Mouse (Mus musculus): Measurements from ENCODE around the gene H2-DMb1. TPM values are rescaled to one million over a fixed set of nuclear protein-coding genes. Genes with fewer than 3 reads are reported as not detected.

H2-DMb1 gene
- polyA plus RNA-seq, 1 experiment from 2014 or later: 0.43 TPM

GRCm38 (mm10) chr17:34179019-34179418 lies 26.1 kb downstream of the H2-DMb1 start:
- no peak overlapping the region for H3K4me3 ChIP-seq (ENCODE audit: low read depth, low read length)
- H3K27ac ChIP-seq (ENCODE audit: low read depth, low read length): no peak overlapping the region
- no peak for ATAC-seq (ENCODE audit: low read depth)
- WGBS: 69% methylated on average over 6 of the region's 6 CpGs
- H3K9me3 ChIP-seq (ENCODE audit: control insufficient read depth, low read length): no peaks in the 10 kb centered on the region
- no peaks in the 10 kb centered on the region for H3K4me1 ChIP-seq (ENCODE audit: control insufficient read depth, insufficient read depth, low read length)
- no peaks in the 10 kb centered on the region for H3K27me3 ChIP-seq (ENCODE audit: control insufficient read depth, insufficient read depth, low read length)
- H3K4me2 ChIP-seq (ENCODE audit: low read depth, low read length): no peak overlapping the region
- H3K9ac ChIP-seq (replicated peaks; ENCODE audit: low read depth, low read length): no peak overlapping the region
- no peaks in the 10 kb centered on the region for H3K36me3 ChIP-seq (ENCODE audit: control insufficient read depth, insufficient read depth, low read length)

- no peak for ATAC-seq (ENCODE audit: low read depth)
- no peaks in the 10 kb centered on the region for H3K27me3 ChIP-seq (ENCODE audit: control insufficient read depth, insufficient read depth, low read length)
- H3K36me3 ChIP-seq (ENCODE audit: control insufficient read depth, insufficient read depth, low read length): no peaks in the 10 kb centered on the region
- no peaks in the 10 kb centered on the region for H3K4me1 ChIP-seq (ENCODE audit: control insufficient read depth, insufficient read depth, low read length)
- no peak overlapping the region for H3K4me2 ChIP-seq (ENCODE audit: low read depth, low read length)
- WGBS: 74% methylated on average over 13 of the region's 13 CpGs
- no peak overlapping the region for H3K4me3 ChIP-seq (ENCODE audit: low read depth, low read length)
- no peak overlapping the region for H3K27ac ChIP-seq (ENCODE audit: low read depth, low read length)
- no peak overlapping the region for H3K9ac ChIP-seq (replicated peaks; ENCODE audit: low read depth, low read length)
- H3K9me3 ChIP-seq (ENCODE audit: control insufficient read depth, low read length): no peaks in the 10 kb centered on the region
Observed at GRCm38 (mm10) chr17:34179913-34180859, 27.3 kb downstream of the H2-DMb1 start.

GRCm38 (mm10) chr17:34183564-34184219 lies 30.8 kb downstream of the H2-DMb1 start:
- ATAC-seq (ENCODE audit: low read depth): no peak
- H3K27ac ChIP-seq (ENCODE audit: low read depth, low read length): no peak overlapping the region
- H3K9ac ChIP-seq (replicated peaks; ENCODE audit: low read depth, low read length): no peak overlapping the region
- H3K9me3 ChIP-seq (ENCODE audit: control insufficient read depth, low read length): no peaks in the 10 kb centered on the region
- H3K4me2 ChIP-seq (ENCODE audit: low read depth, low read length): no peak overlapping the region
- H3K4me3 ChIP-seq (ENCODE audit: low read depth, low read length): no peak overlapping the region
- no peaks in the 10 kb centered on the region for H3K36me3 ChIP-seq (ENCODE audit: control insufficient read depth, insufficient read depth, low read length)
- peaks cover 22% of the 10 kb centered on the region for H3K27me3 ChIP-seq (ENCODE audit: control insufficient read depth, insufficient read depth, low read length)
- 75% methylated on average over 15 of the region's 15 CpGs for WGBS
- H3K4me1 ChIP-seq (ENCODE audit: control insufficient read depth, insufficient read depth, low read length): peaks cover 11% of the 10 kb centered on the region

- no peak overlapping the region for H3K27ac ChIP-seq (ENCODE audit: low read depth, low read length)
- ATAC-seq (ENCODE audit: low read depth): no peak
- H3K27me3 ChIP-seq (ENCODE audit: control insufficient read depth, insufficient read depth, low read length): peaks cover 22% of the 10 kb centered on the region
- H3K4me1 ChIP-seq (ENCODE audit: control insufficient read depth, insufficient read depth, low read length): peaks cover 11% of the 10 kb centered on the region
- WGBS: 91% methylated on average over 9 of the region's 9 CpGs
- H3K9ac ChIP-seq (replicated peaks; ENCODE audit: low read depth, low read length): no peak overlapping the region
- H3K36me3 ChIP-seq (ENCODE audit: control insufficient read depth, insufficient read depth, low read length): no peaks in the 10 kb centered on the region
- no peaks in the 10 kb centered on the region for H3K9me3 ChIP-seq (ENCODE audit: control insufficient read depth, low read length)
- no peak overlapping the region for H3K4me2 ChIP-seq (ENCODE audit: low read depth, low read length)
- H3K4me3 ChIP-seq (ENCODE audit: low read depth, low read length): no peak overlapping the region
Observed at GRCm38 (mm10) chr17:34185526-34185925, 32.7 kb downstream of the H2-DMb1 start.

- peak; percentile 73 for ATAC-seq (ENCODE audit: low read depth)
- Histone ChIP-seq H3K36me3 (ENCODE audit: control insufficient read depth, insufficient read depth, low read length) (no peaks in the 10 kb centered on the region), H3K9me3 (ENCODE audit: control insufficient read depth, low read length) (no peaks in the 10 kb centered on the region), H3K27me3 (ENCODE audit: control insufficient read depth, insufficient read depth, low read length) (peaks cover 22% of the 10 kb centered on the region), H3K4me2 (ENCODE audit: low read depth, low read length) (peak overlapping the region; percentile 66), H3K4me1 (ENCODE audit: control insufficient read depth, insufficient read depth, low read length) (peaks cover 11% of the 10 kb centered on the region), H3K4me3 (ENCODE audit: low read depth, low read length) (peak overlapping the region; percentile 36), H3K9ac (replicated peaks; ENCODE audit: low read depth, low read length) (peak overlapping the region; percentile 41; the same call in 1 of the 2 replicates), H3K27ac (ENCODE audit: low read depth, low read length) (no peak overlapping the region)
- 5% methylated on average over 14 of the region's 14 CpGs for WGBS
Observed at GRCm38 (mm10) chr17:34186885-34187260, 34.0 kb downstream of the H2-DMb1 start.

GRCm38 (mm10) chr17:34187261-34187916 lies 34.5 kb downstream of the H2-DMb1 start, which contains the start of the genes Tap1 and Psmb9:
Gene Tap1, plus strand, starts transcription at chr17:34187553.
Gene Psmb9, minus strand, starts transcription at chr17:34187764.
- H3K4me3 ChIP-seq (ENCODE audit: low read depth, low read length): peak within 1 kb of the TSS; percentile 36
- peak within 1 kb of the TSS; percentile 41 for H3K9ac ChIP-seq (replicated peaks; ENCODE audit: low read depth, low read length)
- H3K27me3 ChIP-seq (ENCODE audit: control insufficient read depth, insufficient read depth, low read length): peaks cover 22% of the 10 kb centered on the region
- no peaks in the 10 kb centered on the region for H3K9me3 ChIP-seq (ENCODE audit: control insufficient read depth, low read length)
- under 1% methylated on average over 45 of the region's 46 CpGs for WGBS
- H3K27ac ChIP-seq (ENCODE audit: low read depth, low read length): no peak within 1 kb of the TSS
- peaks cover 11% of the 10 kb centered on the region for H3K4me1 ChIP-seq (ENCODE audit: control insufficient read depth, insufficient read depth, low read length)
- peak within 1 kb of the TSS; percentile 66 for H3K4me2 ChIP-seq (ENCODE audit: low read depth, low read length)
- ATAC-seq (ENCODE audit: low read depth): peak; percentile 96
- H3K36me3 ChIP-seq (ENCODE audit: control insufficient read depth, insufficient read depth, low read length): no peaks in the 10 kb centered on the region

- peaks cover 22% of the 10 kb centered on the region for H3K27me3 ChIP-seq (ENCODE audit: control insufficient read depth, insufficient read depth, low read length)
- no peak overlapping the region for H3K27ac ChIP-seq (ENCODE audit: low read depth, low read length)
- 6% methylated on average over 20 of the region's 20 CpGs for WGBS
- no peaks in the 10 kb centered on the region for H3K36me3 ChIP-seq (ENCODE audit: control insufficient read depth, insufficient read depth, low read length)
- H3K4me3 ChIP-seq (ENCODE audit: low read depth, low read length): peak overlapping the region; percentile 36
- peak overlapping the region; percentile 66 for H3K4me2 ChIP-seq (ENCODE audit: low read depth, low read length)
- no peak for ATAC-seq (ENCODE audit: low read depth)
- peaks cover 11% of the 10 kb centered on the region for H3K4me1 ChIP-seq (ENCODE audit: control insufficient read depth, insufficient read depth, low read length)
- peak overlapping the region; percentile 41 for H3K9ac ChIP-seq (replicated peaks; ENCODE audit: low read depth, low read length)
- no peaks in the 10 kb centered on the region for H3K9me3 ChIP-seq (ENCODE audit: control insufficient read depth, low read length)
Observed at GRCm38 (mm10) chr17:34188010-34188409, 35.1 kb downstream of the H2-DMb1 start.

GRCm38 (mm10) chr17:34188986-34189385 lies 36.1 kb downstream of the H2-DMb1 start:
- peaks cover 27% of the 10 kb centered on the region for H3K27me3 ChIP-seq (ENCODE audit: control insufficient read depth, insufficient read depth, low read length)
- WGBS: 75% methylated on average over 6 of the region's 6 CpGs

More at GRCm38 (mm10) chr17:34188986-34189385, 36.1 kb downstream of the H2-DMb1 start:
- H3K4me3 ChIP-seq (ENCODE audit: low read depth, low read length): no peak overlapping the region
- no peaks in the 10 kb centered on the region for H3K9me3 ChIP-seq (ENCODE audit: control insufficient read depth, low read length)
- no peak overlapping the region for H3K4me2 ChIP-seq (ENCODE audit: low read depth, low read length)
- no peak for ATAC-seq (ENCODE audit: low read depth)
- no peaks in the 10 kb centered on the region for H3K36me3 ChIP-seq (ENCODE audit: control insufficient read depth, insufficient read depth, low read length)
- no peak overlapping the region for H3K9ac ChIP-seq (replicated peaks; ENCODE audit: low read depth, low read length)
- no peak overlapping the region for H3K27ac ChIP-seq (ENCODE audit: low read depth, low read length)
- H3K4me1 ChIP-seq (ENCODE audit: control insufficient read depth, insufficient read depth, low read length): peaks cover 11% of the 10 kb centered on the region

Data from neural tube, embryonic 14.5 days (tissue).